Mouse (Mus musculus): Measurements from ENCODE around the gene Siah3. TPM values are rescaled to one million over a fixed set of nuclear protein-coding genes. Genes with fewer than 3 reads are reported as not detected.

The Siah3 gene
- total RNA-seq (2023), result under 1 TPM; 0.82 to 0.98 TPM

GRCm38 (mm10) chr14:75455743-75456421 lies at the start of gene Siah3:
Gene Siah3, plus strand, starts transcription at chr14:75455982.

Other genes with a start within 250 kb of the Siah3 start
- gene Cpb2, start 213.7 kb upstream of the Siah3 start, total RNA-seq (2023), result not detected
- gene Zc3h13, start 171.6 kb upstream of the Siah3 start, total RNA-seq (2023), result 10 to 100 TPM; 48.9 to 59.7 TPM
- gene Spert, start 137.1 kb downstream of the Siah3 start, total RNA-seq (2023), result not detected
- gene Erich6b, start 186.3 kb downstream of the Siah3 start, total RNA-seq (2023), result not detected

All from T-cell, adult 66 days (primary cell).